Mouse (Mus musculus) liver, adult 2 months (tissue): Measurements from ENCODE around the gene E4f1. TPM values are rescaled to one million over a fixed set of nuclear protein-coding genes. Genes with fewer than 3 reads are reported as not detected.

Source experiments
- DNase-seq: peaks from one replicate; pipeline ENCODE4 v3.0.0-alpha.2; 2011; ENCODE audit warnings: low read depth, low spot score; ENCODE audit errors: extremely low read depth
- H3K27ac ChIP-seq: fragments of 200-500 bp; replicated peaks from 2 replicates; pipeline ENCODE4 v1.5.1; 2012; ENCODE audit warnings: low read depth, mild to moderate bottlenecking, control low read depth, inconsistent platforms, low read length; ENCODE audit not compliant: insufficient read depth
- H3K27me3 ChIP-seq: fragments of 200-500 bp; 2 replicates; pipeline ENCODE4 v1.6.1; 2012; ENCODE audit warnings: mild to moderate bottlenecking, moderate library complexity, low read length, inconsistent platforms; ENCODE audit not compliant: control insufficient read depth, insufficient read depth
- H3K36me3 ChIP-seq: fragments of 200-500 bp; 2 replicates; pipeline ENCODE4 v1.6.1; 2012; ENCODE audit warnings: low read length, inconsistent platforms; ENCODE audit not compliant: control insufficient read depth, insufficient read depth
- H3K4me1 ChIP-seq: fragments of 200-500 bp; 2 replicates; pipeline ENCODE4 v1.6.1; 2011; ENCODE audit warnings: low read length; ENCODE audit not compliant: control insufficient read depth, insufficient read depth
- H3K4me3 ChIP-seq: fragments of 200-500 bp; 2 replicates; pipeline ENCODE4 v1.5.1; 2011; ENCODE audit warnings: low read depth, mild to moderate bottlenecking, control low read depth, low read length, moderate library complexity; ENCODE audit not compliant: insufficient read depth
- H3K79me2 ChIP-seq: fragments of 200-500 bp; 2 replicates; pipeline ENCODE4 v1.6.1; 2012; ENCODE audit warnings: inconsistent platforms, mild to moderate bottlenecking, low read length, moderate library complexity; ENCODE audit not compliant: control insufficient read depth, insufficient read depth
- H3K9ac ChIP-seq: fragments of 200-500 bp; 2 replicates; pipeline ENCODE4 v1.6.1; 2012; ENCODE audit warnings: low read depth, mild to moderate bottlenecking, control low read depth, inconsistent platforms, low read length
- CTCF ChIP-seq: fragments of 200-500 bp; IDR thresholded peaks from 2 replicates; pipeline ENCODE4 v1.5.1; 2011; ENCODE audit warnings: low read depth, low read length, control low read depth
- POLR2A ChIP-seq: fragments of 200-500 bp; IDR thresholded peaks from 2 replicates; pipeline ENCODE4 v1.6.1; 2011; ENCODE audit warnings: low read length, control low read depth; ENCODE audit not compliant: insufficient read depth; ENCODE audit errors: extremely low read depth
- WGBS: fragments of 180-500 bp; shearing (Covaris S2); methylation state at CpG from one replicate; pipeline ENCODE4 v1.1.7; 2018; 5-methylcytosine and 5-hydroxymethylcytosine counted together
- polyA plus RNA-seq: library from polyadenylated mRNA; depleted of rRNA; stranded (reverse); fragments of >200 nt; gene quantifications from 2 replicates; pipeline ENCODE4 v1.2.3, GENCODE M21; 2012
- total RNA-seq: library from RNA; depleted of rRNA; stranded (reverse); fragments of >200 nt; gene quantifications from 2 replicates; pipeline ENCODE4 v1.2.3, GENCODE M21; 2014

Gene E4f1
- total and polyA plus RNA-seq, 2 experiments = 6.7 to 33.3 TPM

GRCm38 (mm10) chr17:24478663-24479380 lies 8.7 kb upstream of the E4f1 start, which contains the start of gene Mlst8:
Gene Mlst8, minus strand, starts transcription at chr17:24479078.
- peak; percentile 83 for DNase-seq
- H3K27me3 ChIP-seq = no peaks in the 10 kb centered on the region
- no peaks in the 10 kb centered on the region; the same call in 1 of the 2 replicates for H3K36me3 ChIP-seq
- no peaks in the 10 kb centered on the region for H3K79me2 ChIP-seq
- TF ChIP-seq POLR2A (peak; percentile 64), CTCF (peak; percentile 90)
- peak within 1 kb of the TSS; percentile 94 for H3K27ac ChIP-seq
- H3K4me3 ChIP-seq = peak within 1 kb of the TSS; percentile 80
- WGBS = under 1% methylated on average over 48 of the region's 48 CpGs
- H3K4me1 ChIP-seq = peaks cover 6% of the 10 kb centered on the region; the same call in 1 of the 2 replicates
- H3K9ac ChIP-seq = peak within 1 kb of the TSS; percentile 92

- no peaks in the 10 kb centered on the region; the same call in 1 of the 2 replicates for H3K36me3 ChIP-seq
- no peaks in the 10 kb centered on the region for H3K79me2 ChIP-seq
- no peak overlapping the region for H3K27ac ChIP-seq
- H3K9ac ChIP-seq = no peak overlapping the region
- peaks cover 6% of the 10 kb centered on the region; the same call in 1 of the 2 replicates for H3K4me1 ChIP-seq
- TF ChIP-seq CTCF = peak; percentile 43
- no peak for TF ChIP-seq POLR2A
- peak overlapping the region; percentile 80; the same call in 1 of the 2 replicates for H3K4me3 ChIP-seq
- H3K27me3 ChIP-seq = no peaks in the 10 kb centered on the region
- peak; percentile 72 for DNase-seq
- 26% methylated on average over 11 of the region's 11 CpGs for WGBS
Measured at GRCm38 (mm10) chr17:24477985-24478600, 8.0 kb upstream of the E4f1 start.

- Histone ChIP-seq H3K79me2 (no peaks in the 10 kb centered on the region), H3K4me1 (peaks cover 6% of the 10 kb centered on the region; the same call in 1 of the 2 replicates), H3K4me3 (no peak overlapping the region), H3K27me3 (no peaks in the 10 kb centered on the region), H3K36me3 (no peaks in the 10 kb centered on the region; the same call in 1 of the 2 replicates), H3K9ac (no peak overlapping the region), H3K27ac (no peak overlapping the region)
- TF ChIP-seq CTCF (no peak), POLR2A (no peak)
- DNase-seq = no peak
- 93% methylated on average over 20 of the region's 20 CpGs for WGBS
Measured at GRCm38 (mm10) chr17:24477053-24477984, 7.2 kb upstream of the E4f1 start.

GRCm38 (mm10) chr17:24476022-24476776 lies 6.1 kb upstream of the E4f1 start:
- Histone ChIP-seq H3K79me2 (peaks cover under 1% of the 10 kb centered on the region; the same call in 1 of the 2 replicates), H3K9ac (no peak overlapping the region), H3K27me3 (no peaks in the 10 kb centered on the region), H3K36me3 (no peaks in the 10 kb centered on the region; the same call in 1 of the 2 replicates), H3K4me3 (no peak overlapping the region), H3K4me1 (peaks cover 12% of the 10 kb centered on the region), H3K27ac (no peak overlapping the region)
- TF ChIP-seq POLR2A (no peak), CTCF (no peak)
- no peak for DNase-seq
- 81% methylated on average over 10 of the region's 10 CpGs for WGBS

GRCm38 (mm10) chr17:24475586-24475985 lies 5.5 kb upstream of the E4f1 start:
- no peaks in the 10 kb centered on the region for H3K27me3 ChIP-seq
- TF ChIP-seq CTCF = no peak
- peak; percentile 49 for DNase-seq
- no peak overlapping the region for H3K4me3 ChIP-seq
- H3K9ac ChIP-seq = no peak overlapping the region
- 67% methylated on average over 6 of the region's 6 CpGs for WGBS
- no peaks in the 10 kb centered on the region; the same call in 1 of the 2 replicates for H3K36me3 ChIP-seq
- H3K4me1 ChIP-seq = peaks cover 14% of the 10 kb centered on the region
- H3K27ac ChIP-seq = no peak overlapping the region
- H3K79me2 ChIP-seq = peaks cover 7% of the 10 kb centered on the region
